Mouse (Mus musculus) forebrain, embryonic 14.5 days (tissue): ENCODE measurements around the gene Phlda3. TPM values are rescaled to one million over a fixed set of nuclear protein-coding genes. Genes with fewer than 3 reads are reported as not detected.

ENCODE experiments used
- ATAC-seq: fragments of 200-750 bp; cut with Nextera tagmentation; 2 replicates; pipeline ENCODE4 v1.8.0; 2017; ENCODE audit warnings: mild to moderate bottlenecking, moderate library complexity
- DNase-seq: peaks from one replicate; pipeline ENCODE4 v3.0.0-alpha.2; 2015; ENCODE audit warnings: low spot score
- H3K27ac ChIP-seq: fragments of 300-500 bp; sonication (generic); 2 replicates; pipeline ENCODE4 v1.5.1; 2014; ENCODE audit warnings: low read depth, mild to moderate bottlenecking, control low read depth, low read length, moderate library complexity
- H3K27me3 ChIP-seq: fragments of 300-500 bp; sonication (generic); replicated peaks from 2 replicates; pipeline ENCODE4 v1.6.1; 2014; ENCODE audit warnings: low read length, control low read depth, mixed read lengths; ENCODE audit not compliant: control insufficient read depth, insufficient read depth
- H3K36me3 ChIP-seq: fragments of 300-500 bp; sonication (generic); 2 replicates; pipeline ENCODE4 v1.6.1; 2014; ENCODE audit warnings: low read length, control low read depth; ENCODE audit not compliant: control insufficient read depth, insufficient read depth
- H3K4me1 ChIP-seq: fragments of 300-500 bp; sonication (generic); 2 replicates; pipeline ENCODE4 v1.6.1; 2014; ENCODE audit warnings: antibody characterized with exemption, low read length, control low read depth; ENCODE audit not compliant: control insufficient read depth, insufficient read depth
- H3K4me2 ChIP-seq: fragments of 300-500 bp; sonication (generic); 2 replicates; pipeline ENCODE4 v1.6.1; 2014; ENCODE audit warnings: mild to moderate bottlenecking, control low read depth, low read length
- H3K4me3 ChIP-seq: fragments of 300-500 bp; sonication (generic); 2 replicates; pipeline ENCODE4 v1.5.1; 2014; ENCODE audit warnings: low read depth, low read length, control low read depth
- H3K9ac ChIP-seq: fragments of 300-500 bp; sonication (generic); 2 replicates; pipeline ENCODE4 v1.6.1; 2014; ENCODE audit warnings: mild to moderate bottlenecking, low read length, control low read depth, moderate library complexity
- H3K9me3 ChIP-seq: fragments of 300-500 bp; sonication (generic); replicated peaks from 2 replicates; pipeline ENCODE4 v1.6.1; 2016; ENCODE audit warnings: low read length, control low read depth, mixed read lengths; ENCODE audit not compliant: control insufficient read depth
- WGBS: fragments of 180-500 bp; shearing (Covaris S2); extraction: QIAGEN DNeasy Blood & Tissue Kit; methylation state at CpG from one replicate; pipeline ENCODE4 v1.1.7; 2014; 5-methylcytosine and 5-hydroxymethylcytosine counted together
- polyA plus RNA-seq: library from polyadenylated mRNA; unstranded; fragments of >200 nt; fragmentation: Nextera tagmentation; extraction: Ambion mirVana; gene quantifications from 2 replicates; pipeline ENCODE4 v1.2.1, GENCODE M21; 2014

Phlda3 gene
- polyA plus RNA-seq, 1 experiment from 2014 or later: 16.4 TPM

DNA sequence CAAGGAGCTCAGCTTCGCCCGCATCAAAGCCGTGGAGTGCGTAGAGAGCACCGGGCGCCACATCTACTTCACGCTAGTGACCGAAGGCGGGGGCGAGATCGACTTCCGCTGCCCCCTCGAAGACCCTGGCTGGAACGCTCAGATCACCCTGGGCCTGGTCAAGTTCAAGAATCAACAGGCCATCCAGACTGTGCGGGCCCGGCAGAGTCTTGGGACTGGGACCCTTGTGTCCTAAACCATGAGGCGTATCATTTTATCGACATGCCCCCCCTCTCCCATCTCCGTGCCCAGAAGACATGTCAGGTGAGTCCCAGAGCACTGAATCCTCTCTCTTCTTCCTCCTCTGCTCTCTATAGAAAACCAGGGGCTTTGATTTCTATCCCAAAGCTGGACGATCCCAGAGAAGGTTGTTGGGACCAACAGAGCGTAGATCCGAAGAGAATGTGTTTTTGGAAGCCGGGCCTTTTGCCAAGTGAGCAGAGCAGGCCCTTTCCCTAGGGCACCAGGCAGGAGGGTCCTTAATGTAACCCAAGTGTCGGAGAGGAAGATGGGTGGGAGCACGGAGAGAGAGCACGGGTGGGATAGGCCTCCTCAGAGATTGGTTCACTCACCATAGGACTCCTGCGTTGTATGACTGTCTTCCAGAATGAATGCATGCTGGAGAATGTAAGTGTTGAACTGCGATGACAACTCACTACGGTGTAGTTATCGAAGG is 830 bp downstream of the Phlda3 start:
- H3K27me3 ChIP-seq: no peaks in the 10 kb centered on the region
- DNase-seq: no peak
- 0 out of 2 replicates have a peak overlapping the region, but pooled peaks have one; percentile 60 for H3K27ac ChIP-seq
- no peaks in the 10 kb centered on the region for H3K9me3 ChIP-seq
- H3K4me2 ChIP-seq: peak overlapping the region; percentile 97
- peaks cover 10% of the 10 kb centered on the region for H3K4me1 ChIP-seq
- H3K9ac ChIP-seq: peak overlapping the region; percentile 80
- WGBS: 31% methylated on average over 30 of the region's 30 CpGs
- peak; percentile 10; the same call in 1 of the 2 replicates for ATAC-seq
- H3K4me3 ChIP-seq: peak overlapping the region; percentile 57
- H3K36me3 ChIP-seq: no peaks in the 10 kb centered on the region

DNA sequence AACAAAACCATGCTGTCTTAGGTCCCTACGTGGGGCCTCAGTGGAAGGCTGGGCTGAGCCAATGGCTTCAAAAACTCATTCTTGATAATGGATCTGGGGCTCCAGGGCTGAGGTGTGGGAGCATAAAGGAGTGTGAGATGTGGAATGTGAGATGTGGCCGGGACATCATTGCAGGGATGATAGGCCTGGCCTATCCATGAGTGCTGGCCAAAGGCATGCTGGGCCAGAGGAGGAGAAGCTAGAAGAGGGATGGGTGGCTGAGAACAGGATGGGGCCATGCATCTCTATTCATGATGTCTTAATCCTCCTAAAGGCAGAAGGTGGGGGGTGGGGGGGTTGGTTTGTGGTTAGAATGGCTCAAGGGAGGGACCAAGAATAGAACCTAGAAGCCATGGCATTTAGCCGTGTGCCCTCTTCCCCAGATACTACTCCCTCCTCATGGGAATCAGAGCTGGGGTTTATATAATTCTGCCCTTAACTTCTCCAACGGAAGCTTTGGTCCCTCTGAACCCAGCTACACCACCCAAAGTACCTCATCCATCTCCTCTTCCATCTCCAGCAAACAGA is 1.5 kb downstream of the Phlda3 start:
- no peaks in the 10 kb centered on the region for H3K36me3 ChIP-seq
- H3K4me2 ChIP-seq: peak overlapping the region; percentile 97
- WGBS: 75% methylated on average over 4 of the region's 4 CpGs
- no peaks in the 10 kb centered on the region for H3K9me3 ChIP-seq
- peaks cover 10% of the 10 kb centered on the region for H3K4me1 ChIP-seq
- no peak for DNase-seq
- no peaks in the 10 kb centered on the region for H3K27me3 ChIP-seq
- H3K4me3 ChIP-seq: peak overlapping the region; percentile 57; the same call in 1 of the 2 replicates
- H3K9ac ChIP-seq: no peak overlapping the region
- no peak overlapping the region for H3K27ac ChIP-seq
- no peak for ATAC-seq

DNA sequence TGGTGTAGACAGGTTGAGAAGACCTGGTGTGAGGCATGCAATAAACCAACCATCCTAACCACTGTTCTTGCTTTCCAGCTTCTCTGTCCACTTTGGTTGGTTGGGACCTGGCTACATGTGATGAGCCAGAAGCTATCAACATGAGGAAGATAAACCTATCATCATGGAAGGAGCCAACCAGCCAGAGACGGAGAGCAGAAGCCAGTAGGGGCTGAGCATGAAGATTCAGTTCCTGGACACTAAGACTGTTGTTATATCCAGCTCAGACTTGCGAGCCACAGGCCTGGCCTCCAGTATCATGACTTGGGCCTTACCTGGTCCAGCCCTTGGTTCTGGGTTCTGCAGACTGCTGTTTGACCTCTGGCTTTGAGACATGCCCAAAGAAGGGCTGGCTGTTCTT is 2.5 kb downstream of the Phlda3 start:
- no peak for ATAC-seq
- no peaks in the 10 kb centered on the region for H3K9me3 ChIP-seq
- no peak overlapping the region for H3K4me2 ChIP-seq
- no peaks in the 10 kb centered on the region for H3K36me3 ChIP-seq
- H3K4me3 ChIP-seq: no peak overlapping the region
- H3K9ac ChIP-seq: no peak overlapping the region
- peaks cover 10% of the 10 kb centered on the region for H3K4me1 ChIP-seq
- no peak overlapping the region for H3K27ac ChIP-seq
- no peaks in the 10 kb centered on the region for H3K27me3 ChIP-seq
- no peak for DNase-seq
- 96% methylated on average over 2 of the region's 2 CpGs for WGBS

DNA sequence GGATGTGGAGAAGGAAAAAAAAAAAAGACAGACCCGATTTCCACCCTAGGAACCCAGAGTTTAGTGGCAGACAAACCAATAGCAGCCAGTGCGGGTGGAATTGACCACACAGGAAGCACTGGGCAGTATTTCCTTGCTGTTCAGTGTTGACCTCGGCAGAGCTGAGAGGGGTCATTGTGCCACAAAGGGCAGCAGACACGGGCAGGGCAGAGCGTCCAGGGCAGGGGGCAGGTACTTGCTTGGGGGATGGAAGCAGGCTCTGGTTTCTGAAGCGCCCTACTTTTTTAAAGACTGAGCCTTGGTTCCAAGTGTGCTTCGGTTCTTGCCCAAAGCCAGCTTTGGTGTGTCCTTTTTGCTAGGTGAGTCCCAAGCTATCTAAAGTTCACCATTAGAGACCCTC is 4.3 kb downstream of the Phlda3 start:
- peaks cover 10% of the 10 kb centered on the region for H3K4me1 ChIP-seq
- no peak overlapping the region for H3K4me2 ChIP-seq
- H3K4me3 ChIP-seq: no peak overlapping the region
- H3K9me3 ChIP-seq: no peaks in the 10 kb centered on the region
- no peak overlapping the region for H3K27ac ChIP-seq
- no peak for DNase-seq
- ATAC-seq: no peak
- no peaks in the 10 kb centered on the region for H3K36me3 ChIP-seq
- H3K27me3 ChIP-seq: no peaks in the 10 kb centered on the region
- WGBS: 84% methylated on average over 7 of the region's 7 CpGs
- no peak overlapping the region for H3K9ac ChIP-seq

DNA sequence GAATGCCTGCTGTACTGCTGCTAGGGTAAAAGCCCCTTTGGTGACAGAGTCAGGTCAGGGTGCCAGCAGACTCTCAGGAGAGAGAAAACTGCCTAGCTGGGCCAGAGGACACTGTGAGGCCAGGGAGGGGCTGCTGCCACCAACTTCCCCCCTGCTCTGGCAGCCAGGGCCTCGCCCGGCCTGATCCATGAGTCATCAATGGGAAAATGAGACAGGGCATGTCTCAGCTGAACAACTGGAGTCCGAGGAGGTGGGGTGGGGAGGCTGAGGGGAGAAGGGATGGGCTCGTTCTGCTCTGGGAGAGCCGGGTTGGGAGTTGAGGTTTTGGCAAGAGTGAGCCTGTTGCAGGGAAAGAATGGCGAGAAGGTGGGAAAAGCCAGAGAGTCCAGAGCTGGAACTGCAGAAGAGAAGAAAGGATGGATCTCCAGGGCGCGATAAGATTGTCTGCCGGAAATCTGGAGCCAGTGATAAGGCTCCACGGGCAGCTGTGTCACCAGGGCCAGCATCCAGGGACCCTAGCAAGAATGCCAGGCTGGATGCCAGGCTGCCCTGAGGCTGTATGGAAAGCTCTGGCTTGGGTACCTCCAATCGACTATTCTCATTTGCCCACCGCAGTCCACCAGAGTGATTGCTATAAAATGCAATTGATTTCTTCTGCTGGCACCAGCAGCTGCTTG is 5.1 kb downstream of the Phlda3 start:
- Histone ChIP-seq H3K9ac (no peak overlapping the region), H3K4me3 (no peak overlapping the region), H3K4me2 (no peak overlapping the region), H3K9me3 (no peaks in the 10 kb centered on the region), H3K36me3 (no peaks in the 10 kb centered on the region), H3K27me3 (no peaks in the 10 kb centered on the region), H3K27ac (no peak overlapping the region), H3K4me1 (peaks cover 10% of the 10 kb centered on the region)
- DNase-seq: no peak
- 62% methylated on average over 12 of the region's 12 CpGs for WGBS
- no peak for ATAC-seq

DNA sequence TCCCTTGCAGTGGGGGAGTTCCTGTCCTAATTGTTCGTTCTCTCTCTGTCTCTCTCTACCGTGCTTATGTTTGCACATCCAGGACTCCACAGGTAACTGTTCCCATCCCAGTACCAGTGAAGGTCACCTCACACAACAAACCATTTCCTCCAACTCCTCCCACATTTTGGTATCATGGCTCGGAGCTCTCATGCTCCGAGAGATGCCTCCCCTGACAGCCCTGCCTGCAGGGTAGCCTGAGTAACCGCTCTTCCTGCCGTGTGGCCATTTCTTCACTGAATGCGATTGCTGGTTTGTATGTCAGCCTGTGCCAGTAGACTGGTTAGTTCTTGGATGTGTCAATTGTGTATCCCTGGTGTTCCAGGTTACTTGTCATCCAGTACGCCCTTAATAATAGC is 5.7 kb downstream of the Phlda3 start:
- Histone ChIP-seq H3K27me3 (no peaks in the 10 kb centered on the region), H3K4me2 (no peak overlapping the region), H3K27ac (no peak overlapping the region), H3K9me3 (no peaks in the 10 kb centered on the region), H3K4me1 (peaks cover 8% of the 10 kb centered on the region), H3K36me3 (no peaks in the 10 kb centered on the region), H3K9ac (no peak overlapping the region), H3K4me3 (no peak overlapping the region)
- no peak for ATAC-seq
- no peak for DNase-seq
- WGBS: 78% methylated on average over 8 of the region's 8 CpGs

DNA sequence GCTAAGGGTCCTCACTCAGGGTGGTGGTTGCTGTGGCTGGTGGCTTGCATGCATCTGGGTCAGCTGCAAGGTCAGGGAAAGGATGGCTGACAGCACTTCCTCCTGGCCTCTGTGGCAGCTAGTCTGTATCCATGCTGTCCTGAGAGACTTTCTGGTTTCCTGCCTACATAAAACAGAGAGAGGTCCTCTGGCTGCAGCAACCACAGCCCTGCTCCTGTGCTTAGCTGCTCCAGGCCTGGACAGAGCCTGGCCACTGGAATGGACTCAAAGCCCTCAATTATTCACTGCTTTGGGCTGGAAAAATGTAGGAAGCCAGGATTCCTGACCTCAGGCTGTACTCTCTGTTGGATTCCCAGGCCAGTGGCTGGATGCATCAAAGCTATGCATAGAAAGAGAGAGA is 10.7 kb downstream of the Phlda3 start:
- DNase-seq (no peak), ATAC-seq (no peak)
- Histone ChIP-seq H3K4me2 (no peak overlapping the region), H3K4me3 (no peak overlapping the region), H3K9me3 (no peaks in the 10 kb centered on the region), H3K9ac (no peak overlapping the region), H3K4me1 (no peaks in the 10 kb centered on the region), H3K27me3 (no peaks in the 10 kb centered on the region), H3K36me3 (no peaks in the 10 kb centered on the region), H3K27ac (no peak overlapping the region)

DNA sequence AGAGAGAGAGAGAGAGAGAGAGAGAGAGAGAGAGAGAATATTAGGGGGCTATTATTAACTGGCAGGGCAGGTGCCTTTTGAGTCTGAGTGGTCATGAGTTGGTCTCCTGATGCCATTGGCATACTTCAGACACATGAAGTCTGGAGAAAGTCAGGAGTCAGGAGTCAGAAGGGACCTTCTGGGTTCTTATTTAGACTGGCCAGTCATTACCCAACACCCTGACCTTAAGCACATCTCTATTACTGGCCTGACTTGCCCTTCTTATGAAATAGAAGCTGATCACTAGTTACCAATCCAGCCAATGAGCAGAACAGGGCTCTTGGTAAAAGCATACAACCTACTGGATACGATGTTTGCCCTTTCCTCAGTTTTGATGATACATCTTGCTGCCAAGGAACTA is 11.1 kb downstream of the Phlda3 start:
- Histone ChIP-seq H3K9ac (no peak overlapping the region), H3K4me2 (no peak overlapping the region), H3K27me3 (no peaks in the 10 kb centered on the region), H3K4me1 (no peaks in the 10 kb centered on the region), H3K4me3 (no peak overlapping the region), H3K9me3 (no peaks in the 10 kb centered on the region), H3K36me3 (no peaks in the 10 kb centered on the region), H3K27ac (no peak overlapping the region)
- ATAC-seq: no peak
- WGBS: 93% methylated on average over 1 of the region's 1 CpGs
- DNase-seq: no peak
